Mouse (Mus musculus) MEL (cell line): ENCODE results near the gene Kynu. TPM values are rescaled to one million over a fixed set of nuclear protein-coding genes. Genes with fewer than 3 reads are reported as not detected.

Source experiments
- DNase-seq: peaks from one replicate; pipeline ENCODE4 v3.0.0; 2011; ENCODE audit warnings: low read depth, low spot score
- H3K27ac ChIP-seq: 2 replicates; pipeline ENCODE4 v1.5.1; 2012; ENCODE audit warnings: low read depth, mild to moderate bottlenecking, control low read depth, low read length, moderate library complexity; ENCODE audit not compliant: control insufficient read depth
- H3K27me3 ChIP-seq, 2 experiments: fragments of 150-350 bp in 1 of 2; sonication (generic) in 1 of 2; 2 replicates each; pipeline ENCODE4 v1.6.1; 2012; ENCODE audit warnings: low read length in 2 of 2, mild to moderate bottlenecking in 2 of 2, improper control_type of control experiment in 1 of 2, moderate library complexity in 1 of 2; ENCODE audit not compliant: insufficient read depth in 2 of 2, control insufficient read depth in 1 of 2
- H3K36me3 ChIP-seq, 2 experiments: 2 replicates each; pipeline ENCODE4 v1.6.1; 2012 to 2014; ENCODE audit warnings: low read length in 2 of 2, improper control_type of control experiment in 1 of 2, inconsistent platforms in 1 of 2, mild to moderate bottlenecking in 1 of 2; ENCODE audit not compliant: insufficient read depth in 2 of 2, control insufficient read depth in 1 of 2
- H3K4me1 ChIP-seq, 2 experiments: fragments of 150-350 bp in 1 of 2; sonication (generic) in 1 of 2; 2 replicates each; pipeline ENCODE4 v1.6.1; 2012; ENCODE audit warnings: low read length in 2 of 2, improper control_type of control experiment in 1 of 2, mild to moderate bottlenecking in 1 of 2; ENCODE audit not compliant: insufficient read depth in 2 of 2, control insufficient read depth in 1 of 2
- H3K4me3 ChIP-seq, 2 experiments: fragments of 150-350 bp in 1 of 2; sonication (generic) in 1 of 2; 2 replicates each; pipeline ENCODE4 v1.5.1; 2012; ENCODE audit warnings: low read depth in 2 of 2, low read length in 2 of 2, mild to moderate bottlenecking in 2 of 2, moderate library complexity in 2 of 2, control low read depth in 1 of 2, improper control_type of control experiment in 1 of 2; ENCODE audit not compliant: control insufficient read depth in 1 of 2, insufficient read depth in 1 of 2
- H3K79me2 ChIP-seq: 2 replicates; pipeline ENCODE4 v1.6.1; 2012; ENCODE audit warnings: mild to moderate bottlenecking, low read length, moderate library complexity; ENCODE audit not compliant: control insufficient read depth, poor library complexity, insufficient read depth
- H3K9ac ChIP-seq: 2 replicates; pipeline ENCODE4 v1.6.1; 2012; ENCODE audit warnings: low read depth, mild to moderate bottlenecking, control low read depth, low read length, moderate library complexity; ENCODE audit not compliant: control insufficient read depth, poor library complexity, severe bottlenecking
- H3K9me3 ChIP-seq: fragments of 150-350 bp; sonication (generic); replicated peaks from 2 replicates; pipeline ENCODE4 v1.6.1; 2012; ENCODE audit warnings: mild to moderate bottlenecking, low read length, improper control_type of control experiment, moderate library complexity; ENCODE audit not compliant: insufficient read depth
- BHLHE40 ChIP-seq: IDR thresholded peaks from 2 replicates; pipeline ENCODE4 v1.6.1; 2012; ENCODE audit warnings: low read depth, mild to moderate bottlenecking, inconsistent platforms, low read length, improper control_type of control experiment, borderline replicate concordance
- CHD1 ChIP-seq: IDR thresholded peaks from 2 replicates; pipeline ENCODE4 v1.6.1; 2012; ENCODE audit warnings: low read depth, mild to moderate bottlenecking, inconsistent platforms, low read length, improper control_type of control experiment
- CHD2 ChIP-seq: IDR thresholded peaks from 2 replicates; pipeline ENCODE4 v1.6.1; 2011; ENCODE audit warnings: low read length, improper control_type of control experiment
- CTCF ChIP-seq, 3 experiments: IDR thresholded peaks in 2 of 3; conservative IDR thresholded peaks in 1 of 3; 2 replicates each; pipeline ENCODE4 v1.5.1; 2011 to 2012; ENCODE audit warnings: low read length in 3 of 3, low read depth in 2 of 3, mild to moderate bottlenecking in 2 of 3, improper control_type of control experiment in 1 of 3, inconsistent platforms in 1 of 3, mixed read lengths in 1 of 3, moderate library complexity in 1 of 3; ENCODE audit not compliant: control insufficient read depth in 1 of 3, insufficient read depth in 1 of 3, poor library complexity in 1 of 3, severe bottlenecking in 1 of 3
- E2F4 ChIP-seq: IDR thresholded peaks from 2 replicates; pipeline ENCODE4 v1.6.1; 2011; ENCODE audit warnings: low read depth, low read length, improper control_type of control experiment, borderline replicate concordance
- ELF1 ChIP-seq: IDR thresholded peaks from 2 replicates; pipeline ENCODE4 v1.6.1; 2014; ENCODE audit warnings: low read depth, mild to moderate bottlenecking, inconsistent platforms, low read length, improper control_type of control experiment, moderate library complexity
- ETS1 ChIP-seq: IDR thresholded peaks from 2 replicates; pipeline ENCODE4 v1.6.1; 2012; ENCODE audit warnings: low read depth, mild to moderate bottlenecking, inconsistent platforms, low read length, improper control_type of control experiment, moderate library complexity
- GABPA ChIP-seq: IDR thresholded peaks from 2 replicates; pipeline ENCODE4 v1.6.1; 2012; ENCODE audit warnings: low read depth, mild to moderate bottlenecking, inconsistent platforms, low read length, improper control_type of control experiment, moderate library complexity
- HCFC1 ChIP-seq: IDR thresholded peaks from 2 replicates; pipeline ENCODE4 v1.6.1; 2012; ENCODE audit warnings: low read depth, mild to moderate bottlenecking, inconsistent platforms, low read length, improper control_type of control experiment, moderate library complexity
- JUND ChIP-seq: IDR thresholded peaks from 2 replicates; pipeline ENCODE4 v1.6.1; 2011; ENCODE audit warnings: low read depth, mild to moderate bottlenecking, improper control_type of control experiment, low read length
- KAT2A ChIP-seq: conservative IDR thresholded peaks from 2 replicates; pipeline ENCODE4 v1.6.1; 2012; ENCODE audit warnings: low read depth, low read length, improper control_type of control experiment, inconsistent platforms
- MAFK ChIP-seq: IDR thresholded peaks from 2 replicates; pipeline ENCODE4 v1.6.1; 2011; ENCODE audit warnings: low read depth, mild to moderate bottlenecking, low read length, improper control_type of control experiment, borderline replicate concordance
- MAX ChIP-seq: IDR thresholded peaks from 2 replicates; pipeline ENCODE4 v1.6.1; 2011; ENCODE audit warnings: low read length, improper control_type of control experiment
- MAZ ChIP-seq: IDR thresholded peaks from 2 replicates; pipeline ENCODE4 v1.6.1; 2012; ENCODE audit warnings: low read depth, mild to moderate bottlenecking, inconsistent platforms, low read length, improper control_type of control experiment
- MEF2A ChIP-seq: IDR thresholded peaks from 2 replicates; pipeline ENCODE4 v1.6.1; 2014; ENCODE audit warnings: low read depth, mild to moderate bottlenecking, inconsistent platforms, low read length, improper control_type of control experiment; ENCODE audit not compliant: poor library complexity, insufficient replicate concordance, severe bottlenecking; ENCODE audit errors: extremely low read depth
- MXI1 ChIP-seq: IDR thresholded peaks from 2 replicates; pipeline ENCODE4 v1.6.1; 2011; ENCODE audit warnings: mild to moderate bottlenecking, low read depth, low read length, improper control_type of control experiment
- MYB ChIP-seq: IDR thresholded peaks from 2 replicates; pipeline ENCODE4 v1.6.1; 2011; ENCODE audit warnings: mild to moderate bottlenecking, low read depth, low read length, improper control_type of control experiment
- MYC ChIP-seq: IDR thresholded peaks from 2 replicates; pipeline ENCODE4 v1.6.1; 2011; ENCODE audit warnings: low read depth, mild to moderate bottlenecking, low read length, improper control_type of control experiment, moderate library complexity
- NELFE ChIP-seq: IDR thresholded peaks from 2 replicates; pipeline ENCODE4 v1.6.1; 2011; ENCODE audit warnings: low read depth, low read length, improper control_type of control experiment
- NRF1 ChIP-seq: IDR thresholded peaks from 2 replicates; pipeline ENCODE4 v1.6.1; 2014; ENCODE audit warnings: low read depth, mild to moderate bottlenecking, inconsistent platforms, low read length, improper control_type of control experiment, moderate library complexity; ENCODE audit not compliant: poor library complexity, insufficient read depth, severe bottlenecking
- POLR2A ChIP-seq, 2 experiments: IDR thresholded peaks; 2 replicates each; pipeline ENCODE4 v1.6.1; 2011 to 2012; ENCODE audit warnings: low read length in 2 of 2, mild to moderate bottlenecking in 2 of 2, control low read depth in 1 of 2, improper control_type of control experiment in 1 of 2, low read depth in 1 of 2, moderate library complexity in 1 of 2; ENCODE audit not compliant: control insufficient read depth in 1 of 2, insufficient read depth in 1 of 2, poor library complexity in 1 of 2
- POLR2AphosphoS2 ChIP-seq: IDR thresholded peaks from 2 replicates; pipeline ENCODE4 v1.6.1; 2011; ENCODE audit warnings: low read length, improper control_type of control experiment
- POLR2AphosphoS5 ChIP-seq: IDR thresholded peaks from 2 replicates; pipeline ENCODE4 v1.6.1; 2012; ENCODE audit warnings: low read depth, borderline replicate concordance, mild to moderate bottlenecking, inconsistent platforms, low read length, moderate library complexity, mixed read lengths
- RAD21 ChIP-seq: IDR thresholded peaks from 2 replicates; pipeline ENCODE4 v1.6.1; 2011; ENCODE audit warnings: mild to moderate bottlenecking, low read depth, low read length, improper control_type of control experiment
- RCOR1 ChIP-seq: IDR thresholded peaks from 2 replicates; pipeline ENCODE4 v1.6.1; 2012; ENCODE audit warnings: low read depth, mild to moderate bottlenecking, inconsistent platforms, low read length, improper control_type of control experiment
- SIN3A ChIP-seq: IDR thresholded peaks from 2 replicates; pipeline ENCODE4 v1.6.1; 2012; ENCODE audit warnings: low read length, improper control_type of control experiment, inconsistent platforms
- SMC3 ChIP-seq: IDR thresholded peaks from 2 replicates; pipeline ENCODE4 v1.6.1; 2011; ENCODE audit warnings: low read depth, low read length, improper control_type of control experiment
- TAL1 ChIP-seq: IDR thresholded peaks from 2 replicates; pipeline ENCODE4 v1.6.1; 2012; ENCODE audit warnings: mild to moderate bottlenecking, inconsistent platforms, low read length, moderate library complexity, mixed read lengths
- TBP ChIP-seq: IDR thresholded peaks from 2 replicates; pipeline ENCODE4 v1.8.0; 2011; ENCODE audit warnings: low read depth, low read length, improper control_type of control experiment
- TCF12 ChIP-seq: IDR thresholded peaks from 2 replicates; pipeline ENCODE4 v1.6.1; 2014; ENCODE audit warnings: low read depth, mild to moderate bottlenecking, inconsistent platforms, low read length, improper control_type of control experiment, moderate library complexity
- UBTF ChIP-seq: IDR thresholded peaks from 2 replicates; pipeline ENCODE4 v1.6.1; 2012; ENCODE audit warnings: low read depth, mild to moderate bottlenecking, inconsistent platforms, low read length, improper control_type of control experiment, moderate library complexity, borderline replicate concordance; ENCODE audit not compliant: insufficient read depth
- USF1 ChIP-seq: IDR thresholded peaks from 2 replicates; pipeline ENCODE4 v1.6.1; 2014; ENCODE audit warnings: low read depth, mild to moderate bottlenecking, inconsistent platforms, low read length, improper control_type of control experiment, moderate library complexity
- USF2 ChIP-seq, 2 experiments: IDR thresholded peaks; 2 replicates each; pipeline ENCODE4 v1.6.1; 2011 to 2012; ENCODE audit warnings: improper control_type of control experiment in 2 of 2, low read length in 2 of 2, borderline replicate concordance in 1 of 2, inconsistent platforms in 1 of 2, low read depth in 1 of 2, mild to moderate bottlenecking in 1 of 2; ENCODE audit not compliant: insufficient read depth in 1 of 2
- ZC3H11A ChIP-seq: IDR thresholded peaks from 2 replicates; pipeline ENCODE4 v1.6.1; 2012; ENCODE audit warnings: low read depth, mild to moderate bottlenecking, inconsistent platforms, low read length, improper control_type of control experiment
- ZKSCAN1 ChIP-seq: IDR thresholded peaks from 2 replicates; pipeline ENCODE4 v1.6.1; 2012; ENCODE audit warnings: low read depth, mild to moderate bottlenecking, inconsistent platforms, low read length, improper control_type of control experiment, moderate library complexity
- ZMIZ1 ChIP-seq: IDR thresholded peaks from 2 replicates; pipeline ENCODE4 v1.6.1; 2012; ENCODE audit warnings: low read depth, mild to moderate bottlenecking, inconsistent platforms, low read length, improper control_type of control experiment, moderate library complexity
- polyA plus RNA-seq, 2 experiments: library from polyadenylated mRNA; stranded (reverse) in 1 of 2; unstranded in 1 of 2; fragments of >175 nt in 1 of 2; fragments of >200 nt in 1 of 2; gene quantifications; 2 replicates each; pipeline versions ENCODE4 v1.2.1 to v1.2.4; 2012; ENCODE audit warnings: low replicate concordance in 2 of 2, low read depth in 1 of 2; ENCODE audit not compliant: insufficient read length in 2 of 2, insufficient read depth in 1 of 2, missing spikeins in 1 of 2
- total RNA-seq: library from RNA; depleted of rRNA; stranded (reverse); fragments of 300-350 nt; gene quantifications from 2 replicates; pipeline ENCODE4 v1.2.3, GENCODE M21; 2012

Kynu gene
- total and polyA plus RNA-seq, 3 experiments: 0.04 TPM; not detected in 2

GRCm38 (mm10) chr2:43722446-43723103 is 167.4 kb downstream of the Kynu start:
- Histone ChIP-seq H3K27ac (no peak overlapping the region), H3K79me2 (no peaks in the 10 kb centered on the region), H3K4me3 (peak overlapping the region in 1 of 2 experiments; percentile 38; a peak in 3 of 4 replicates), H3K9me3 (no peaks in the 10 kb centered on the region), H3K4me1 (peaks cover 0 to 6% of the 10 kb centered on the region in 2 experiments; a peak in 1 of 4 replicates), H3K27me3 (no peaks in the 10 kb centered on the region), H3K36me3 (peaks cover 0 to 5% of the 10 kb centered on the region in 2 experiments; a peak in 2 of 4 replicates), H3K9ac (peak overlapping the region; percentile 13; the same call in 1 of the 2 replicates)
- DNase-seq: peak; percentile 88
- TF ChIP-seq UBTF (no peak), E2F4 (no peak), GABPA (no peak), TAL1 (no peak), USF2 (IDR thresholded peaks at IDR 0.05; ENCODE audit: borderline replicate concordance in 1 of 2, insufficient read depth in 1 of 2, low read depth in 1 of 2, low read length in 2 of 2) (no peak), HCFC1 (no peak), TCF12 (no peak), SMC3 (peak; percentile 97), ZKSCAN1 (no peak), NRF1 (no peak), RAD21 (peak; percentile 99), TBP (peak; percentile 23; the same call in 1 of the 2 replicates), RCOR1 (no peak), SIN3A (0 out of 2 replicates have a peak, but pooled peaks have one; percentile 32), MAX (no peak), CHD2 (no peak), ZMIZ1 (no peak), USF1 (no peak), POLR2AphosphoS2 (no peak), MAFK (no peak), BHLHE40 (0 out of 2 replicates have a peak, but pooled peaks have one; percentile 9), ELF1 (no peak), POLR2AphosphoS5 (no peak), ZC3H11A (peak; percentile 99), CHD1 (no peak), MAZ (no peak), KAT2A (no peak), POLR2A (IDR thresholded peaks at IDR 0.05; ENCODE audit: control insufficient read depth in 1 of 2, insufficient read depth in 1 of 2, low read depth in 1 of 2, low read length in 2 of 2, poor library complexity in 1 of 2) (no peak), MYB (no peak), MXI1 (0 out of 2 replicates have a peak, but pooled peaks have one; percentile 38), NELFE (no peak), ETS1 (no peak), MEF2A (no peak), CTCF (IDR thresholded peaks at IDR 0.05 in 2 of 3, conservative IDR thresholded peaks at IDR 0.05 in 1 of 3; ENCODE audit: control insufficient read depth in 1 of 3, insufficient read depth in 1 of 3, low read depth in 2 of 3, low read length in 3 of 3, poor library complexity in 1 of 3, severe bottlenecking in 1 of 3) (peak; percentile 66 to 96 (median 69)), MYC (peak; percentile 14; the same call in 1 of the 2 replicates), JUND (no peak)
